Mouse (Mus musculus) lung, embryonic 15.5 days (tissue): ENCODE measurements at regions not wholly inside any gene's neighbourhood (a gene's known extent, or its start where the extent isn't known, plus 50 kb on each side); places are given as distances from the start of the nearest gene placed in this dataset.
A peak's percentile ranks its signal among the peaks of the same experiment; 100 is the strongest.

Source experiments
- ATAC-seq: fragments of 200-750 bp; cut with Nextera tagmentation; 2 replicates; pipeline ENCODE4 v1.8.0; 2017; ENCODE audit warnings: moderate number of reproducible peaks, borderline replicate concordance; ENCODE audit not compliant: low FRiP score, low TSS enrichment; ENCODE audit errors: extremely low read depth
- H3K27ac ChIP-seq: fragments of 300-500 bp; sonication (generic); 2 replicates; pipeline ENCODE4 v1.5.1; 2015; ENCODE audit warnings: moderate library complexity, mild to moderate bottlenecking, inconsistent platforms
- H3K27me3 ChIP-seq: fragments of 300-500 bp; sonication (generic); 2 replicates; pipeline ENCODE4 v1.6.1; 2015; ENCODE audit warnings: inconsistent platforms
- H3K36me3 ChIP-seq: fragments of 300-500 bp; sonication (generic); 2 replicates; pipeline ENCODE4 v1.6.1; 2015; ENCODE audit warnings: inconsistent platforms
- H3K4me1 ChIP-seq: fragments of 300-500 bp; sonication (generic); 2 replicates; pipeline ENCODE4 v1.6.1; 2015; ENCODE audit warnings: inconsistent platforms
- H3K4me2 ChIP-seq: fragments of 300-500 bp; sonication (generic); 2 replicates; pipeline ENCODE4 v1.6.1; 2015; ENCODE audit warnings: inconsistent platforms, mild to moderate bottlenecking, moderate library complexity
- H3K4me3 ChIP-seq: fragments of 300-500 bp; sonication (generic); 2 replicates; pipeline ENCODE4 v1.5.1; 2015; ENCODE audit warnings: mild to moderate bottlenecking, inconsistent platforms
- H3K9ac ChIP-seq: fragments of 300-500 bp; sonication (generic); 2 replicates; pipeline ENCODE4 v1.6.1; 2015; ENCODE audit warnings: inconsistent platforms
- H3K9me3 ChIP-seq: fragments of 300-500 bp; sonication (generic); 2 replicates; pipeline ENCODE4 v1.6.1; 2016; ENCODE audit warnings: inconsistent platforms
- WGBS: fragments of 180-500 bp; shearing (Covaris S2); methylation state at CpG from one replicate; pipeline ENCODE4 v1.1.7; 2015; 5-methylcytosine and 5-hydroxymethylcytosine counted together

- H3K4me3 ChIP-seq: no peak overlapping the region
- WGBS: 31% methylated on average over 13 of the region's 13 CpGs
- H3K27ac ChIP-seq: no peak overlapping the region
- H3K9me3 ChIP-seq: no peaks in the 10 kb centered on the region
- no peak for ATAC-seq
- no peaks in the 10 kb centered on the region for H3K27me3 ChIP-seq
- no peaks in the 10 kb centered on the region for H3K36me3 ChIP-seq
- no peak overlapping the region for H3K4me2 ChIP-seq
- no peak overlapping the region for H3K9ac ChIP-seq
- H3K4me1 ChIP-seq: no peaks in the 10 kb centered on the region
Measured at GRCm38 (mm10) chr1:34642304-34642893, 62.9 kb downstream of the Amer3 start.

- Histone ChIP-seq H3K4me3 (no peak overlapping the region), H3K9ac (no peak overlapping the region), H3K27me3 (no peaks in the 10 kb centered on the region), H3K4me2 (no peak overlapping the region), H3K4me1 (no peaks in the 10 kb centered on the region), H3K36me3 (no peaks in the 10 kb centered on the region), H3K27ac (no peak overlapping the region), H3K9me3 (no peaks in the 10 kb centered on the region)
- 89% methylated on average over 10 of the region's 10 CpGs for WGBS
- ATAC-seq: no peak
Measured at GRCm38 (mm10) chr1:34653963-34654644, 74.6 kb downstream of the Amer3 start.

- H3K27me3 ChIP-seq: no peaks in the 10 kb centered on the region
- no peaks in the 10 kb centered on the region for H3K36me3 ChIP-seq
Measured at GRCm38 (mm10) chr1:34657481-34657880, 78.0 kb downstream of the Amer3 start.

GRCm38 (mm10) chr1:34663875-34664547 is 84.6 kb downstream of the Amer3 start:
- ATAC-seq: no peak
- H3K9me3 ChIP-seq: no peaks in the 10 kb centered on the region
- WGBS: 68% methylated on average over 4 of the region's 4 CpGs
- no peak overlapping the region for H3K4me3 ChIP-seq
- no peak overlapping the region for H3K4me2 ChIP-seq
- H3K9ac ChIP-seq: no peak overlapping the region
- H3K27ac ChIP-seq: no peak overlapping the region
- no peaks in the 10 kb centered on the region for H3K4me1 ChIP-seq
- H3K36me3 ChIP-seq: no peaks in the 10 kb centered on the region
- H3K27me3 ChIP-seq: no peaks in the 10 kb centered on the region

More at GRCm38 (mm10) chr1:34657481-34657880, 78.0 kb downstream of the Amer3 start:
- Histone ChIP-seq H3K4me1 (no peaks in the 10 kb centered on the region), H3K9ac (no peak overlapping the region), H3K4me2 (no peak overlapping the region), H3K27ac (no peak overlapping the region), H3K4me3 (no peak overlapping the region), H3K9me3 (no peaks in the 10 kb centered on the region)
- ATAC-seq: no peak

GRCm38 (mm10) chr1:34664816-34665511 is 85.5 kb downstream of the Amer3 start:
- Histone ChIP-seq H3K9ac (no peak overlapping the region), H3K27ac (no peak overlapping the region), H3K9me3 (no peaks in the 10 kb centered on the region), H3K27me3 (no peaks in the 10 kb centered on the region), H3K4me2 (no peak overlapping the region), H3K4me3 (no peak overlapping the region), H3K36me3 (no peaks in the 10 kb centered on the region), H3K4me1 (no peaks in the 10 kb centered on the region)
- WGBS: 75% methylated on average over 11 of the region's 11 CpGs
- ATAC-seq: no peak

- ATAC-seq: no peak
- no peak overlapping the region for H3K27ac ChIP-seq
Measured at GRCm38 (mm10) chr1:34665512-34665854, 86.0 kb downstream of the Amer3 start.

GRCm38 (mm10) chr1:34666226-34666662 is 86.8 kb downstream of the Amer3 start:
- H3K27ac ChIP-seq: no peak overlapping the region
- 82% methylated on average over 13 of the region's 13 CpGs for WGBS
- no peaks in the 10 kb centered on the region for H3K9me3 ChIP-seq
- H3K27me3 ChIP-seq: no peaks in the 10 kb centered on the region
- ATAC-seq: no peak
- H3K4me1 ChIP-seq: no peaks in the 10 kb centered on the region
- no peaks in the 10 kb centered on the region for H3K36me3 ChIP-seq
- no peak overlapping the region for H3K9ac ChIP-seq
- H3K4me2 ChIP-seq: no peak overlapping the region
- H3K4me3 ChIP-seq: no peak overlapping the region

More at GRCm38 (mm10) chr1:34665512-34665854, 86.0 kb downstream of the Amer3 start:
- H3K9ac ChIP-seq: no peak overlapping the region
- no peaks in the 10 kb centered on the region for H3K27me3 ChIP-seq
- H3K4me1 ChIP-seq: no peaks in the 10 kb centered on the region
- H3K4me3 ChIP-seq: no peak overlapping the region
- H3K9me3 ChIP-seq: no peaks in the 10 kb centered on the region
- WGBS: 64% methylated on average over 5 of the region's 5 CpGs
- no peak overlapping the region for H3K4me2 ChIP-seq
- no peaks in the 10 kb centered on the region for H3K36me3 ChIP-seq

GRCm38 (mm10) chr1:34677105-34677741 is 97.8 kb downstream of the Amer3 start:
- Histone ChIP-seq H3K4me1 (peaks cover 16% of the 10 kb centered on the region), H3K9me3 (no peaks in the 10 kb centered on the region), H3K27ac (no peak overlapping the region), H3K36me3 (no peaks in the 10 kb centered on the region), H3K4me3 (peak overlapping the region; percentile 43; the same call in 1 of the 2 replicates), H3K4me2 (peak overlapping the region; percentile 89), H3K9ac (no peak overlapping the region), H3K27me3 (peaks cover 43% of the 10 kb centered on the region)
- no peak for ATAC-seq
- WGBS: 38% methylated on average over 12 of the region's 12 CpGs

- Histone ChIP-seq H3K4me3 (peak overlapping the region; percentile 43), H3K36me3 (no peaks in the 10 kb centered on the region), H3K9ac (peak overlapping the region; percentile 32), H3K9me3 (no peaks in the 10 kb centered on the region), H3K4me1 (peaks cover 16% of the 10 kb centered on the region), H3K27ac (no peak overlapping the region), H3K27me3 (peaks cover 43% of the 10 kb centered on the region), H3K4me2 (peak overlapping the region; percentile 89)
- under 1% methylated on average over 56 of the region's 56 CpGs for WGBS
- peak; percentile 78; the same call in 1 of the 2 replicates for ATAC-seq
Measured at GRCm38 (mm10) chr1:34677832-34678733, 98.6 kb downstream of the Amer3 start.

- Histone ChIP-seq H3K27ac (no peak overlapping the region), H3K36me3 (no peaks in the 10 kb centered on the region), H3K27me3 (peaks cover 43% of the 10 kb centered on the region), H3K9me3 (no peaks in the 10 kb centered on the region), H3K4me2 (peak overlapping the region; percentile 89), H3K4me1 (peaks cover 16% of the 10 kb centered on the region), H3K9ac (no peak overlapping the region), H3K4me3 (peak overlapping the region; percentile 43)
- 0 out of 2 replicates have a peak, but pooled peaks have one; percentile 20 for ATAC-seq
- 3% methylated on average over 9 of the region's 9 CpGs for WGBS
Measured at GRCm38 (mm10) chr1:34678734-34679068, 99.2 kb downstream of the Amer3 start.

- 11% methylated on average over 2 of the region's 2 CpGs for WGBS
- Histone ChIP-seq H3K4me3 (no peak overlapping the region), H3K27ac (no peak overlapping the region), H3K4me1 (no peaks in the 10 kb centered on the region), H3K9ac (no peak overlapping the region), H3K36me3 (no peaks in the 10 kb centered on the region), H3K4me2 (no peak overlapping the region), H3K9me3 (no peaks in the 10 kb centered on the region), H3K27me3 (no peaks in the 10 kb centered on the region)
- ATAC-seq: no peak
Measured at GRCm38 (mm10) chr1:34686539-34686938, 107.1 kb downstream of the Amer3 start.
